Mouse (Mus musculus): ENCODE data around the gene Tbc1d19. TPM values are rescaled to one million over a fixed set of nuclear protein-coding genes. Genes with fewer than 3 reads are reported as not detected.

Gene Tbc1d19
- polyA plus RNA-seq (2015; fragmentation: Nextera tagmentation; extraction: Ambion mirVana) = 28.5 and 28.7 TPM in 2 replicates

GRCm38 (mm10) chr5:53809115-53809991 is at the start of gene Tbc1d19:
Gene Tbc1d19 (plus strand): TSS chr5:53809606.
- H3K4me1 ChIP-seq = peaks cover 13% of the 10 kb centered on the region
- 6% methylated on average over 36 of the region's 36 CpGs for WGBS
- H3K4me3 ChIP-seq = peak within 1 kb of the TSS; percentile 88
- H3K27ac ChIP-seq (replicated peaks) = no peak within 1 kb of the TSS
- peaks cover 5% of the 10 kb centered on the region for H3K27me3 ChIP-seq (replicated peaks)
- peak within 1 kb of the TSS; percentile 76 for H3K4me2 ChIP-seq
- H3K9me3 ChIP-seq = no peaks in the 10 kb centered on the region
- H3K9ac ChIP-seq = peak within 1 kb of the TSS; percentile 84
- peak; percentile 79; the same call in 1 of the 2 replicates for ATAC-seq (ENCODE audit: extremely low read depth, insufficient number of reproducible peaks, low FRiP score, low TSS enrichment)
- H3K36me3 ChIP-seq = no peaks in the 10 kb centered on the region

- Histone ChIP-seq H3K4me1 (no peaks in the 10 kb centered on the region), H3K4me2 (no peak overlapping the region), H3K9ac (no peak overlapping the region), H3K27me3 (replicated peaks) (no peaks in the 10 kb centered on the region), H3K27ac (replicated peaks) (no peak overlapping the region), H3K4me3 (no peak overlapping the region), H3K9me3 (no peaks in the 10 kb centered on the region), H3K36me3 (no peaks in the 10 kb centered on the region)
- ATAC-seq (ENCODE audit: extremely low read depth, insufficient number of reproducible peaks, low FRiP score, low TSS enrichment) = no peak
- WGBS = 74% methylated on average over 4 of the region's 4 CpGs
Observed at GRCm38 (mm10) chr5:53759912-53760311, 49.5 kb upstream of the Tbc1d19 start.

- WGBS = 78% methylated on average over 3 of the region's 3 CpGs
Observed at GRCm38 (mm10) chr5:53760914-53761313, 48.5 kb upstream of the Tbc1d19 start.

GRCm38 (mm10) chr5:53761346-53761745 is 48.1 kb upstream of the Tbc1d19 start:
- H3K27ac ChIP-seq (replicated peaks) = peak overlapping the region; percentile 48
- H3K4me3 ChIP-seq = no peak overlapping the region
- H3K9ac ChIP-seq = no peak overlapping the region
- no peaks in the 10 kb centered on the region for H3K9me3 ChIP-seq
- no peak overlapping the region for H3K4me2 ChIP-seq
- no peaks in the 10 kb centered on the region for H3K27me3 ChIP-seq (replicated peaks)
- H3K4me1 ChIP-seq = no peaks in the 10 kb centered on the region
- WGBS = 77% methylated on average over 3 of the region's 3 CpGs
- H3K36me3 ChIP-seq = no peaks in the 10 kb centered on the region
- ATAC-seq (ENCODE audit: extremely low read depth, insufficient number of reproducible peaks, low FRiP score, low TSS enrichment) = no peak

More at GRCm38 (mm10) chr5:53760914-53761313, 48.5 kb upstream of the Tbc1d19 start:
- H3K36me3 ChIP-seq = no peaks in the 10 kb centered on the region
- H3K9me3 ChIP-seq = no peaks in the 10 kb centered on the region
- no peak overlapping the region for H3K4me3 ChIP-seq
- H3K9ac ChIP-seq = no peak overlapping the region
- no peak overlapping the region for H3K4me2 ChIP-seq
- H3K27me3 ChIP-seq (replicated peaks) = no peaks in the 10 kb centered on the region
- no peak overlapping the region for H3K27ac ChIP-seq (replicated peaks)
- no peaks in the 10 kb centered on the region for H3K4me1 ChIP-seq
- ATAC-seq (ENCODE audit: extremely low read depth, insufficient number of reproducible peaks, low FRiP score, low TSS enrichment) = no peak

GRCm38 (mm10) chr5:53784818-53785520 is 24.4 kb upstream of the Tbc1d19 start:
- no peak overlapping the region for H3K9ac ChIP-seq
- ATAC-seq (ENCODE audit: extremely low read depth, insufficient number of reproducible peaks, low FRiP score, low TSS enrichment) = no peak
- H3K36me3 ChIP-seq = no peaks in the 10 kb centered on the region
- no peak overlapping the region for H3K4me2 ChIP-seq
- no peaks in the 10 kb centered on the region for H3K27me3 ChIP-seq (replicated peaks)
- 58% methylated on average over 12 of the region's 12 CpGs for WGBS
- no peaks in the 10 kb centered on the region for H3K4me1 ChIP-seq
- no peak overlapping the region for H3K4me3 ChIP-seq
- H3K9me3 ChIP-seq = no peaks in the 10 kb centered on the region
- no peak overlapping the region for H3K27ac ChIP-seq (replicated peaks)

GRCm38 (mm10) chr5:53801379-53801778 is 8.0 kb upstream of the Tbc1d19 start:
- no peaks in the 10 kb centered on the region for H3K4me1 ChIP-seq
- no peaks in the 10 kb centered on the region for H3K9me3 ChIP-seq
- no peak overlapping the region for H3K4me2 ChIP-seq
- H3K27me3 ChIP-seq (replicated peaks) = peaks cover 4% of the 10 kb centered on the region
- 59% methylated on average over 2 of the region's 2 CpGs for WGBS
- ATAC-seq (ENCODE audit: extremely low read depth, insufficient number of reproducible peaks, low FRiP score, low TSS enrichment) = no peak
- H3K27ac ChIP-seq (replicated peaks) = no peak overlapping the region
- no peaks in the 10 kb centered on the region for H3K36me3 ChIP-seq
- H3K9ac ChIP-seq = no peak overlapping the region
- H3K4me3 ChIP-seq = no peak overlapping the region

GRCm38 (mm10) chr5:53819711-53820110 is 10.3 kb downstream of the Tbc1d19 start:
- WGBS = 89% methylated on average over 7 of the region's 7 CpGs
- H3K9me3 ChIP-seq = no peaks in the 10 kb centered on the region
- no peaks in the 10 kb centered on the region for H3K36me3 ChIP-seq
- no peak overlapping the region for H3K4me2 ChIP-seq
- H3K4me3 ChIP-seq = no peak overlapping the region
- no peak for ATAC-seq (ENCODE audit: extremely low read depth, insufficient number of reproducible peaks, low FRiP score, low TSS enrichment)
- H3K27me3 ChIP-seq (replicated peaks) = no peaks in the 10 kb centered on the region
- no peaks in the 10 kb centered on the region for H3K4me1 ChIP-seq
- H3K9ac ChIP-seq = no peak overlapping the region
- no peak overlapping the region for H3K27ac ChIP-seq (replicated peaks)

GRCm38 (mm10) chr5:53825886-53826285 is 16.5 kb downstream of the Tbc1d19 start:
- Histone ChIP-seq H3K27me3 (replicated peaks) (no peaks in the 10 kb centered on the region), H3K36me3 (peaks cover 7% of the 10 kb centered on the region), H3K9me3 (no peaks in the 10 kb centered on the region), H3K4me1 (0 out of 2 replicates have a peak, but pooled peaks cover 4% of the 10 kb centered on the region), H3K9ac (no peak overlapping the region), H3K27ac (replicated peaks) (no peak overlapping the region), H3K4me3 (no peak overlapping the region), H3K4me2 (no peak overlapping the region)
- ATAC-seq (ENCODE audit: extremely low read depth, insufficient number of reproducible peaks, low FRiP score, low TSS enrichment) = no peak
- whole genome bisulfite sequencing = 68% methylated on average over 7 of the region's 7 CpGs

- Histone ChIP-seq H3K9me3 (no peaks in the 10 kb centered on the region), H3K9ac (no peak overlapping the region), H3K27ac (replicated peaks) (no peak overlapping the region), H3K36me3 (peaks cover 20% of the 10 kb centered on the region), H3K4me3 (no peak overlapping the region), H3K4me2 (no peak overlapping the region), H3K27me3 (replicated peaks) (no peaks in the 10 kb centered on the region), H3K4me1 (0 out of 2 replicates have a peak, but pooled peaks cover 4% of the 10 kb centered on the region)
- ATAC-seq (ENCODE audit: extremely low read depth, insufficient number of reproducible peaks, low FRiP score, low TSS enrichment) = no peak
- WGBS = 57% methylated on average over 4 of the region's 4 CpGs
Observed at GRCm38 (mm10) chr5:53834489-53834888, 25.1 kb downstream of the Tbc1d19 start.

- Histone ChIP-seq H3K9ac (no peak overlapping the region), H3K27me3 (replicated peaks) (no peaks in the 10 kb centered on the region), H3K4me2 (no peak overlapping the region), H3K36me3 (peaks cover 23% of the 10 kb centered on the region), H3K27ac (replicated peaks) (no peak overlapping the region), H3K4me3 (no peak overlapping the region), H3K4me1 (no peaks in the 10 kb centered on the region), H3K9me3 (no peaks in the 10 kb centered on the region)
- 84% methylated on average over 5 of the region's 5 CpGs for WGBS
- ATAC-seq (ENCODE audit: extremely low read depth, insufficient number of reproducible peaks, low FRiP score, low TSS enrichment) = no peak
Observed at GRCm38 (mm10) chr5:53841256-53841655, 31.9 kb downstream of the Tbc1d19 start.

- Histone ChIP-seq H3K9ac (no peak overlapping the region), H3K27ac (replicated peaks) (no peak overlapping the region), H3K27me3 (replicated peaks) (no peaks in the 10 kb centered on the region), H3K4me3 (no peak overlapping the region), H3K4me1 (peaks cover 7% of the 10 kb centered on the region), H3K9me3 (no peaks in the 10 kb centered on the region), H3K36me3 (peaks cover 10% of the 10 kb centered on the region), H3K4me2 (no peak overlapping the region)
- 43% methylated on average over 2 of the region's 2 CpGs for WGBS
- ATAC-seq (ENCODE audit: extremely low read depth, insufficient number of reproducible peaks, low FRiP score, low TSS enrichment) = no peak
Observed at GRCm38 (mm10) chr5:53848294-53848942, 39.0 kb downstream of the Tbc1d19 start.

Measured in heart, embryonic 13.5 days (tissue).